Mouse (Mus musculus) brain, embryonic 14.5 days (tissue): ENCODE measurements at regions not wholly inside any gene's neighbourhood (a gene's known extent, or its start where the extent isn't known, plus 50 kb on each side); places are given as distances from the start of the nearest gene placed in this dataset.

Source experiments
- CTCF ChIP-seq: fragments of 200-500 bp; IDR thresholded peaks from 2 replicates; pipeline ENCODE4 v1.5.1; 2012; ENCODE audit warnings: inconsistent platforms, mild to moderate bottlenecking, moderate library complexity, borderline replicate concordance; ENCODE audit not compliant: insufficient read depth, insufficient read length; ENCODE audit errors: extremely low read depth
- POLR2A ChIP-seq: fragments of 200-500 bp; IDR thresholded peaks from 2 replicates; pipeline ENCODE4 v1.6.1; 2012; ENCODE audit warnings: mild to moderate bottlenecking, inconsistent platforms, borderline replicate concordance; ENCODE audit not compliant: poor library complexity, insufficient read depth, insufficient read length, severe bottlenecking; ENCODE audit errors: extremely low read depth

- TF ChIP-seq CTCF (peak; percentile 90), POLR2A (no peak)
Observed at GRCm38 (mm10) chr15:91969378-91969777, 81.6 kb upstream of the Cntn1 start.
